Mouse (Mus musculus) C2C12 (cell line): ENCODE results near the gene Atp2b2. TPM values are rescaled to one million over a fixed set of nuclear protein-coding genes. Genes with fewer than 3 reads are reported as not detected.

Experiments used
- H3K27me3 ChIP-seq: one replicate; pipeline ENCODE4 v1.6.1; 2011; ENCODE audit not compliant: control insufficient read depth, insufficient read depth, insufficient read length
- H3K36me3 ChIP-seq: one replicate; pipeline ENCODE4 v1.6.1; 2011; ENCODE audit not compliant: control insufficient read depth, insufficient read depth
- H3K4me3 ChIP-seq: one replicate; pipeline ENCODE4 v1.5.1; 2011; ENCODE audit warnings: mild to moderate bottlenecking, control low read depth; ENCODE audit not compliant: poor library complexity, insufficient read depth, severe bottlenecking
- H3K79me2 ChIP-seq: one replicate; pipeline ENCODE4 v1.6.1; 2011; ENCODE audit not compliant: control insufficient read depth, insufficient read depth
- H3K79me3 ChIP-seq: one replicate; pipeline ENCODE4 v1.6.1; 2011; ENCODE audit warnings: low read depth, control low read depth
- H3ac ChIP-seq: one replicate; pipeline ENCODE3; 2011; ENCODE audit warnings: low read depth; ENCODE audit not compliant: control insufficient read depth, insufficient read length
- CEBPB ChIP-seq: IDR thresholded peaks from one replicate; pipeline ENCODE4 v1.6.1; 2011; ENCODE audit warnings: low read depth, mild to moderate bottlenecking, control low read depth, moderate library complexity
- CTCF ChIP-seq: IDR thresholded peaks from one replicate; pipeline ENCODE4 v1.5.1; 2011; ENCODE audit not compliant: control insufficient read depth, insufficient read depth, insufficient read length
- FOSL1 ChIP-seq: IDR thresholded peaks from one replicate; pipeline ENCODE4 v1.8.0; 2011; ENCODE audit warnings: mild to moderate bottlenecking, low read length; ENCODE audit not compliant: poor library complexity, insufficient read depth, severe bottlenecking
- MAX ChIP-seq: IDR thresholded peaks from one replicate; pipeline ENCODE4 v1.6.1; 2011; ENCODE audit warnings: mild to moderate bottlenecking, control low read depth
- MYOD1 ChIP-seq: IDR thresholded peaks from one replicate; pipeline ENCODE4 v1.6.1; 2011; ENCODE audit warnings: low read depth; ENCODE audit not compliant: control insufficient read depth, insufficient read length
- MYOG ChIP-seq: IDR thresholded peaks from one replicate; pipeline ENCODE4 v1.6.1; 2011; ENCODE audit not compliant: control insufficient read depth, insufficient read length; ENCODE audit errors: extremely low read depth
- USF1 ChIP-seq: IDR thresholded peaks from one replicate; pipeline ENCODE4 v1.6.1; 2011; ENCODE audit warnings: low read depth, mild to moderate bottlenecking, control low read depth, moderate library complexity
- polyA plus RNA-seq: library from polyadenylated mRNA; unstranded; fragments of >200 nt; fragmentation: generic; extraction: Trizol; gene quantifications from one replicate; pipeline ENCODE4 v1.2.1, GENCODE M21; 2012; ENCODE audit warnings: missing spikeins

Gene Atp2b2
- polyA plus RNA-seq, 1 experiment, result not detected

DNA sequence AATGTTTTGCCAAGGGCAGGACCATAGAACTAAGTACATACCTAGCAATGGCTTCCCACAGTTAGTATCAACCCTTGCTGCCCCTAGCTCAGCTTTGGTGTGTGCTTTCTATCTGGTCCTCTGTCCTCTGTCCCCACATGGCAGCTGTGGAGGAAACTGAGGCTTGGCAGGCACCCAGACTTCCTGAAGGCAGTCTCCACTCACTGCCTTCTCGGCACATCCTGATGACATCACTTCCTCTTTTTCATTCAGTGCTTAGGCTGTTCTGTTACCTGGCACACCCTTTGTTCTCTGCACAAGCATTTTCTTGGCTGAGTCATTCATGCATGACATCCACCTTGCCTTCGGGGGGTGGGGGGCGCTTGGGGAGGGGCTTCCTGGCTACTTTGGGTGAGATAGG is 38.6 kb downstream of the Atp2b2 start:
- no peak for TF ChIP-seq USF1
- no peak for TF ChIP-seq FOSL1
- no peak for TF ChIP-seq MYOD1
- no peak for TF ChIP-seq MYOG
- TF ChIP-seq MAX, result no peak
- no peak for TF ChIP-seq CEBPB
- TF ChIP-seq CTCF, result no peak
- H3ac ChIP-seq, result no peak overlapping the region
- no peak overlapping the region for H3K4me3 ChIP-seq
- no peaks in the 10 kb centered on the region for H3K79me2 ChIP-seq
- no peaks in the 10 kb centered on the region for H3K36me3 ChIP-seq
- no peaks in the 10 kb centered on the region for H3K79me3 ChIP-seq
- H3K27me3 ChIP-seq, result peaks cover 29% of the 10 kb centered on the region

DNA sequence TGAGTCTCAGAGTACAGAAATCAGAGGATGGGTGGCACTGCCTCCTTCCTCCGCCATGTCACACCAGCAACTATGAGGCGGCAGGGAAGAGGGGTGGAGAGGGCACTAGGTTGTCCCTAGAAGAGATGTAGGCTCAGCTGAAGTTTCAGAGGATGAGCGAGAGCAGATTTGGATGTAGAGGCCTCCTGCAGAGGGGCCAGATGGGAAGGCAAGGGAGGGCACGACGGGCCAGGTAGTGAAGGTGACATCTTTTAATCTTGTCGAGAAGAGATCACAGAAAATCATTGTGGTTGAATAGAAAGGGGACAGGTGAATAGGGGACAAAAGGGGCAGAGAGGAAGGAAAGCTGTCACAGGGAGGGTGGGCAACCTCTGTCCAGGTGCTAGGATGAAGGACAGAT is 41.5 kb downstream of the Atp2b2 start:
- no peak overlapping the region for H3K4me3 ChIP-seq
- H3K79me3 ChIP-seq, result no peaks in the 10 kb centered on the region
- peaks cover 25% of the 10 kb centered on the region for H3K27me3 ChIP-seq
- no peak overlapping the region for H3ac ChIP-seq
- no peaks in the 10 kb centered on the region for H3K79me2 ChIP-seq
- TF ChIP-seq USF1 (no peak), CTCF (no peak), FOSL1 (no peak), MYOD1 (no peak), MYOG (no peak), MAX (no peak), CEBPB (no peak)
- no peaks in the 10 kb centered on the region for H3K36me3 ChIP-seq

DNA sequence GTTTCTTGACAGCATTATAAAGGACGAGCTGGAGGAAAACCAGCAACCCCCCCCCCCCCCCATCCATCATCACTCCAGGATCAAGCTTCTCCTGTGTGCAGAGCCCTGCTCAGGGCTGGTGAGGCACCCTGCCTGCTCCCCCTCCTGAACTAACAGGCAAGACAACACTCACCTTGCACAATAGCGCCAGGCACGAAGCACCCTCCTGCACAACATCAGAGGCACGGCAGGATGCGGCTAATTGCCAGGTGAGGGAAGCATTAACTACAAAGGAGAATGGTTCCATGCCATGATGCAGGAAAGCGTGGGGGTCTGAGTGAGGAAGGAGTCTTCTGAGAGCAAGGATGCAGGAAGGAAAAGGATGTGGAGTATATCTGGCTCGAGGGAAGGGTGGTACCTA is 42.1 kb downstream of the Atp2b2 start:
- H3K27me3 ChIP-seq, result peaks cover 19% of the 10 kb centered on the region
- no peak overlapping the region for H3ac ChIP-seq
- H3K79me2 ChIP-seq, result no peaks in the 10 kb centered on the region
- no peak overlapping the region for H3K4me3 ChIP-seq
- TF ChIP-seq CEBPB (no peak), USF1 (no peak), FOSL1 (no peak)
- H3K36me3 ChIP-seq, result no peaks in the 10 kb centered on the region
- H3K79me3 ChIP-seq, result no peaks in the 10 kb centered on the region

DNA sequence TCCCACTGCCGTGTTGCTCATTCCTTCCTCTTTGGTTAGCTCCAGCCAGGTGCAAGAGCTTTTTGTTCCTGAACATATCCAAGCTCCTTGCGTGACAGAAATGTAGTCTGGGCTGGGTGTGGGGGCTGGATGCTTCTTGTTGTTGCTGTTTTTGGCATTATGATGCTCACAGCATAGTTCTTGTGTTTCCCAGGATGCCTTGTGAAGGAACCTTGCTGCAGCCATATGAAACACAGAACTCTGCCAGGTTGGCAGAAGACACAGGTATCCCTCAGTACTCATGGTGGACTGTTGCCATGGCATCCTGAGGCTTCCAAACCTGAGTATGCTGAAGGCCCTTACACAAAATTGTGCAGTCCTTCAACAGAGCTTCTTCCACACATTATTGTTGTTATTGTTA is 44.0 kb downstream of the Atp2b2 start:
- TF ChIP-seq MYOD1 (no peak), MYOG (no peak), CEBPB (no peak), CTCF (no peak), FOSL1 (no peak), MAX (no peak), USF1 (no peak)
- no peaks in the 10 kb centered on the region for H3K79me2 ChIP-seq
- H3K4me3 ChIP-seq, result no peak overlapping the region
- H3K79me3 ChIP-seq, result no peaks in the 10 kb centered on the region
- no peaks in the 10 kb centered on the region for H3K36me3 ChIP-seq
- peaks cover 13% of the 10 kb centered on the region for H3K27me3 ChIP-seq
- no peak overlapping the region for H3ac ChIP-seq

DNA sequence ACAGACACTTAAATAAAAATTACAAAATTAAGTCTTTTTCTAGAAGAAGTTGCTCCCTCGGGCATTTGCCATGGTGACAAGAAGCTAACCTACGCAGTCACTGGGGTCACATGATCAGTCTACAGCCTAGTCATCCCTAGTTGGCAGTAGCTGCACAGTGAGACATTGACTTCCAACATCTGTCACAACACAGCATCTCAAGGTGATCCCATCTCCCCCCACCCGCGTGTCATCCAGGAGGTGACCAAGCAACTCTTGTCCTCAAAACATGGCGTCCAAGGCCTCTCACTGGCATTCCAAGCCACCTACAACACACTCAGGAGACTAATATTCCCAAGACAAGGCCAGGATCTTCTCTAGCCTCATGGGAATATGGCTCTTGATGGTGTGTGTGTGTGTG is 48.2 kb downstream of the Atp2b2 start:
- H3K36me3 ChIP-seq, result no peaks in the 10 kb centered on the region
- no peaks in the 10 kb centered on the region for H3K27me3 ChIP-seq
- no peaks in the 10 kb centered on the region for H3K79me2 ChIP-seq
- H3K79me3 ChIP-seq, result no peaks in the 10 kb centered on the region
- no peak for TF ChIP-seq USF1
- no peak for TF ChIP-seq MYOG
- no peak for TF ChIP-seq MYOD1
- no peak for TF ChIP-seq MAX
- no peak for TF ChIP-seq FOSL1
- TF ChIP-seq CEBPB, result no peak
- TF ChIP-seq CTCF, result no peak
- H3ac ChIP-seq, result no peak overlapping the region
- H3K4me3 ChIP-seq, result no peak overlapping the region

DNA sequence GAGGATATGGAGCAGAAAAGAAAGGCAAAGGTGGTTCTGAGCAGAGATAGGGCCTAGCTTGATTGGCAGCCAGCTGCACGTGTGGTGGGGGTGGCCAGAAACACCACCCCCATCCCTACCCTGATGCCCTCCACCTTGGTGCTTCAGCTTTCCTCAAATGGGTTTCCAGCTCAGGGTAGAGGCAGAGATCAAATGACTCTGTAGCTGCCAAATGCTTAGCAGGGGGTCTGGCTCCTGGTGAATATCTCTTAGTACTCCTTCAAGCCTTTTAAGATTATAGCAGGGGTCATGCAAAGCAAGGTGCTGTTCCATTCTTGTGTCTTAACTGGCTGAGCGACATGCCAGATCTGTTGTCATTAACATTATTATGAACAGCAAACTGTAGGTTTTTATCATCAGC is 50.3 kb downstream of the Atp2b2 start:
- TF ChIP-seq USF1 (no peak), MYOD1 (no peak), CTCF (no peak), FOSL1 (no peak), CEBPB (no peak), MAX (no peak)
- no peaks in the 10 kb centered on the region for H3K79me3 ChIP-seq
- no peaks in the 10 kb centered on the region for H3K79me2 ChIP-seq
- no peak overlapping the region for H3K4me3 ChIP-seq
- H3K27me3 ChIP-seq, result no peaks in the 10 kb centered on the region
- no peaks in the 10 kb centered on the region for H3K36me3 ChIP-seq
- H3ac ChIP-seq, result no peak overlapping the region
